Mouse (Mus musculus): Measurements from ENCODE around the gene Ube2o. TPM values are rescaled to one million over a fixed set of nuclear protein-coding genes. Genes with fewer than 3 reads are reported as not detected.

Ube2o gene
- polyA plus RNA-seq, 1 experiment, result 18.3 TPM

DNA sequence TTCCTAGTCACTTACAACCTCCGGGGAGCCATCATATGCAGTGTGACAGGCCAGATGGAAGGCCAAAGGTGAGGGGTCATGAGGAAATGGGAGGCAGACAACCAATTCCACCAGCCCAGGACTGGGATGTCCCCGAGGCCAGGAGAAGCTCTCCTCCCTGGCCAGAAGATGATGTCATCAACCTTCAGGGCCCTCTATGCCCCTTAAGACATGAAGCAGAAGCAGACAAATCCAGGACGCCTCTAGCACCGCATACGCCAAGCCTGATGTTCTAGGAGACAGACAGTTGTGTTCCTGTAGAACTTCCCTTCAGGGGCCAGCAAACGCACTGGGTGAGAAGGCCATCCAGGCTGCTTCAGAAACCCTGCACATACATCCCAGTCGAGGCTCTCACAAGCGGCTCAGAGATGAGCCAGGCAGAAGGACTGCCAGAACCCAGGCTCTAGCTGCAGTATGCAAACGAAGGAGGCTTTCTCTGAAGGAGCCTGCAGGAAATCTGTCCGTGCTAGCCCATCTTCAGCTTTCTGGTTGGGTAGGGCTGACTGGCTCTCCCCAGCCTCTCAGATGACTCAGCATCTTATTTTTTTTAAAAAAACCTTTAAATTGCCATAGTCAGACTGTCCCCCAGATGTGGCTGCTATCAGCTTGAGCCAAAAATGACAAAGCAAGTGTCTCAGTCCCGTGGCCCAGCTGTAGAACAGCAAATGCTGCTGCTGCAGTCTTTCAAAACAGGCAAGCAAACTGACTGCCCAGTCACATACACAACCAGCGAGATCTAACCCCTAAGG is 8.3 kb downstream of the Ube2o start:
- 55% methylated on average over 12 of the region's 12 CpGs for WGBS
- no peak overlapping the region for H3K4me3 ChIP-seq (replicated peaks; ENCODE audit: extremely low read depth, low read depth, low read length)
- peaks cover 4% of the 10 kb centered on the region for H3K4me1 ChIP-seq (ENCODE audit: control insufficient read depth, insufficient read depth, low read length)
- no peak for DNase-seq
- TF ChIP-seq CTCF (IDR thresholded peaks at IDR 0.05; ENCODE audit: insufficient read depth, low read length), result no peak
- no peak for TF ChIP-seq POLR2A (IDR thresholded peaks at IDR 0.05; ENCODE audit: borderline replicate concordance, extremely low read depth, low read depth, low read length)

DNA sequence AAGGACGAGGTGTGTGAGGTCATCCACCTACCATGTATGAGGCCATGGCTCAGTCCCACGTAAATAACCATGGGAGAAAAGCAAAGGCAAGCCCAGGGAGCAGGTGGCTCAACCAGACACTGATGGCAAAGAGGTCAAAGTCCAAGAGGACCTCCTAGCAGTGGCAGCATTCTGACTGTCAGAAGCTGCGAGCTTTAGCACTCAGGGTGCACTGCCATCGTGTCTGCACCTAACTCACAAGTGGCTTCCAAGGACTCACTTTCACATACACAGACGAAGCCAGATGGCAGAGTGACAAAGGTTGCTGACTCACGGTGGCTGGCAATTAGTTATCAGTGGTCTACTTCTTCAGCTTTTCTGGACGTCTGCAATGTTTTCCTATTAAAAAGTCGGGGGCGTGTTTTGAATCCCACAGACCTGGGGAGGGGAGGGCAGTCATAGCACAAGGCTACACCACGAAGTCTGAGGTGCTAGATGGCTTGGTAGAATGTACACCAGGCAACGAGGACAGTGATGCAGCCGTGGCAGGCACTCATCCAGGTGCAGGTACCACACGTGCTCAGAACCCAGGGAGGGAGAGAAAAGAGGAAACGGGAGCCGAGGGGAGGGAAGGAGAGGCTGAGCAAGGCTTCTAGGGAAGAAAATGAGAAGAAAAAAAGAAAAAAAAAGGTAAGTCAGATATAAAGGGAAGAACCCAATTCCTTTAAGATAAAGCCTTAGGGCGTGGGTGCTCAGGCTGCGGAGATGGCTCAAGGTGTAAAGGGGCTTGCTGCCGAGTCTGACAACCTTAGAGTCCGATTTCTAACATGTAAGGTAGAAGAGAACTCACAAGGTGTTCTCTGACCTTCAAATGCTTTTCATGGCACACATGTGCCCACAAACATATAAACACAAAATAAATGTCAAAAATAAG is 9.2 kb downstream of the Ube2o start:
- no peak for TF ChIP-seq CTCF (IDR thresholded peaks at IDR 0.05; ENCODE audit: insufficient read depth, low read length)
- 57% methylated on average over 19 of the region's 19 CpGs for WGBS
- Histone ChIP-seq H3K4me3 (replicated peaks; ENCODE audit: extremely low read depth, low read depth, low read length) (no peak overlapping the region), H3K4me1 (ENCODE audit: control insufficient read depth, insufficient read depth, low read length) (peaks cover 4% of the 10 kb centered on the region)
- DNase-seq, result no peak

- Histone ChIP-seq H3K4me3 (replicated peaks; ENCODE audit: extremely low read depth, low read depth, low read length) (no peak overlapping the region), H3K4me1 (ENCODE audit: control insufficient read depth, insufficient read depth, low read length) (peaks cover 4% of the 10 kb centered on the region)
- no peak for DNase-seq
- TF ChIP-seq POLR2A (IDR thresholded peaks at IDR 0.05; ENCODE audit: borderline replicate concordance, extremely low read depth, low read depth, low read length) (no peak), CTCF (IDR thresholded peaks at IDR 0.05; ENCODE audit: insufficient read depth, low read length) (no peak)
- 82% methylated on average over 7 of the region's 7 CpGs for WGBS
These were observed 10.4 kb downstream of the Ube2o start for GRCm38 (mm10) chr11:116570821-116571220.

GRCm38 (mm10) chr11:116567531-116567930 is 13.7 kb downstream of the Ube2o start:
- WGBS, result 86% methylated on average over 8 of the region's 8 CpGs
- Histone ChIP-seq H3K4me1 (ENCODE audit: control insufficient read depth, insufficient read depth, low read length) (peaks cover 3% of the 10 kb centered on the region), H3K4me3 (replicated peaks; ENCODE audit: extremely low read depth, low read depth, low read length) (no peak overlapping the region)
- TF ChIP-seq CTCF (IDR thresholded peaks at IDR 0.05; ENCODE audit: insufficient read depth, low read length) (no peak), POLR2A (IDR thresholded peaks at IDR 0.05; ENCODE audit: borderline replicate concordance, extremely low read depth, low read depth, low read length) (no peak)
- no peak for DNase-seq

DNA sequence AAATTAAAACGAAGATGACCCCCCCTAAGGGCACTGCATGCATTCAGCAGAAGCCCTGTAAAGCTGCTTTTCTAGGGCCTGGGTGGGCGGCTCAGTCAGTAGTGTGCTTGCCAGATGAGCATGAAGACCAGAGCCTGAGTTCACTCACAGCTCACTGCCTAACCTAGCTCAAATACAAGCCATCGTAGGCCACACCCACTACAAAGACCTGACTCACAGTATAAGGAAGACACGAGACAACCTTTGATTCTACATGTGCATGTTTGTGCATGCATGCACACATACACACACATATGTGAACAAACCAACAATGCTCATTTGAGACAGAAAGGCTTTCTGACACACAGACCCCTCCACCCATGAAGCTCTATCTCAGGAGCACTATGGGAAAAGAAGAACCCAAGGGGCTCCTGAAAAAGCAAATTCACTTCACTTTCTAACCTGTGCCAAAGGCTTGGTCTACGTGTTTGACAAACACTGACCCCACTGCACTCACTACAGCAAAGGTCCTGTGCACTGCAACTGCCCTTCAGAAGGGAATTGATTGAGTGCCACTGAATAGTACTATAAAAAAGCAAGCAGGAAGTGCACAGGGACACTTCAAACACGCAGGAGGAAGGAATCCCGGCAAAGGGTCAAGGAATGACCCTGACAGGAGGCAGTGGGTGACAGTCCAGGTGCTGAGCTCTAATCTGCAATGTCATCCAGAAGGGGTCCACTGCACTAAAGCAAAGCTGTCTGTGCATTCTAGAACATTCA is 15.8 kb downstream of the Ube2o start:
- Histone ChIP-seq H3K4me3 (replicated peaks; ENCODE audit: extremely low read depth, low read depth, low read length) (no peak overlapping the region), H3K4me1 (ENCODE audit: control insufficient read depth, insufficient read depth, low read length) (peaks cover 3% of the 10 kb centered on the region; the same call in 1 of the 2 replicates)
- DNase-seq, result no peak
- WGBS, result 53% methylated on average over 7 of the region's 7 CpGs
- TF ChIP-seq POLR2A (IDR thresholded peaks at IDR 0.05; ENCODE audit: borderline replicate concordance, extremely low read depth, low read depth, low read length), result no peak
- no peak for TF ChIP-seq CTCF (IDR thresholded peaks at IDR 0.05; ENCODE audit: insufficient read depth, low read length)

GRCm38 (mm10) chr11:116556308-116556707 is 24.9 kb downstream of the Ube2o start:
- 59% methylated on average over 6 of the region's 6 CpGs for WGBS
- TF ChIP-seq CTCF (IDR thresholded peaks at IDR 0.05; ENCODE audit: insufficient read depth, low read length) (no peak), POLR2A (IDR thresholded peaks at IDR 0.05; ENCODE audit: borderline replicate concordance, extremely low read depth, low read depth, low read length) (no peak)
- Histone ChIP-seq H3K4me3 (replicated peaks; ENCODE audit: extremely low read depth, low read depth, low read length) (no peak overlapping the region), H3K4me1 (ENCODE audit: control insufficient read depth, insufficient read depth, low read length) (peaks cover 3% of the 10 kb centered on the region)
- DNase-seq, result no peak

GRCm38 (mm10) chr11:116555572-116555971 is 25.7 kb downstream of the Ube2o start:
- no peak for DNase-seq
- WGBS, result 26% methylated on average over 1 of the region's 1 CpGs
- Histone ChIP-seq H3K4me3 (replicated peaks; ENCODE audit: extremely low read depth, low read depth, low read length) (no peak overlapping the region), H3K4me1 (ENCODE audit: control insufficient read depth, insufficient read depth, low read length) (peaks cover 10% of the 10 kb centered on the region)
- no peak for TF ChIP-seq CTCF (IDR thresholded peaks at IDR 0.05; ENCODE audit: insufficient read depth, low read length)
- TF ChIP-seq POLR2A (IDR thresholded peaks at IDR 0.05; ENCODE audit: borderline replicate concordance, extremely low read depth, low read depth, low read length), result no peak

GRCm38 (mm10) chr11:116554171-116554878 is 26.9 kb downstream of the Ube2o start:
- peak; percentile 25 for DNase-seq
- no peak overlapping the region for H3K4me3 ChIP-seq (replicated peaks; ENCODE audit: extremely low read depth, low read depth, low read length)
- TF ChIP-seq POLR2A (IDR thresholded peaks at IDR 0.05; ENCODE audit: borderline replicate concordance, extremely low read depth, low read depth, low read length), result no peak
- TF ChIP-seq CTCF (IDR thresholded peaks at IDR 0.05; ENCODE audit: insufficient read depth, low read length), result peak; percentile 78
- peaks cover 10% of the 10 kb centered on the region for H3K4me1 ChIP-seq (ENCODE audit: control insufficient read depth, insufficient read depth, low read length)
- 21% methylated on average over 12 of the region's 12 CpGs for WGBS
